Mouse (Mus musculus) hindbrain, postnatal 0 days (tissue): ENCODE measurements at regions not wholly inside any gene's neighbourhood (a gene's known extent, or its start where the extent isn't known, plus 50 kb on each side); places are given as distances from the start of the nearest gene placed in this dataset.

Experiments used
- ATAC-seq: fragments of 200-750 bp; cut with Nextera tagmentation; 2 replicates; pipeline ENCODE4 v1.8.0; 2017; ENCODE audit warnings: mild to moderate bottlenecking, moderate TSS enrichment, moderate library complexity
- DNase-seq: peaks from one replicate; pipeline ENCODE4 v3.0.0-alpha.2; 2015; ENCODE audit warnings: low spot score
- H3K27ac ChIP-seq: fragments of 300-500 bp; sonication (generic); 2 replicates; pipeline ENCODE4 v1.5.1; 2014; ENCODE audit warnings: mild to moderate bottlenecking
- H3K27me3 ChIP-seq: fragments of 300-500 bp; sonication (generic); 2 replicates; pipeline ENCODE4 v1.6.1; 2014; ENCODE audit warnings: low read length, mixed read lengths; ENCODE audit not compliant: insufficient read depth
- H3K36me3 ChIP-seq: fragments of 300-500 bp; sonication (generic); 2 replicates; pipeline ENCODE4 v1.6.1; 2014; ENCODE audit warnings: low read length, mixed read lengths; ENCODE audit not compliant: insufficient read depth
- H3K4me1 ChIP-seq: fragments of 300-500 bp; sonication (generic); 2 replicates; pipeline ENCODE4 v1.6.1; 2014; ENCODE audit warnings: antibody characterized with exemption, low read length, mixed read lengths; ENCODE audit not compliant: insufficient read depth
- H3K4me2 ChIP-seq: fragments of 300-500 bp; sonication (generic); 2 replicates; pipeline ENCODE4 v1.6.1; 2014; ENCODE audit warnings: low read depth, mild to moderate bottlenecking, low read length, moderate library complexity, mixed read lengths
- H3K4me3 ChIP-seq: fragments of 300-500 bp; sonication (generic); 2 replicates; pipeline ENCODE4 v1.5.1; 2014; ENCODE audit warnings: low read length
- H3K9ac ChIP-seq: fragments of 300-500 bp; sonication (generic); replicated peaks from 2 replicates; pipeline ENCODE4 v1.6.1; 2014; ENCODE audit warnings: mild to moderate bottlenecking, low read length, moderate library complexity, mixed read lengths
- H3K9me3 ChIP-seq: fragments of 300-500 bp; sonication (generic); 2 replicates; pipeline ENCODE4 v1.6.1; 2016; ENCODE audit warnings: low read length, mixed read lengths
- CTCF ChIP-seq: IDR thresholded peaks from 2 replicates; pipeline ENCODE4 v1.5.1; 2016; ENCODE audit warnings: antibody characterized with exemption, control low read depth, low read depth
- WGBS: fragments of 180-500 bp; shearing (Covaris S2); extraction: QIAGEN DNeasy Blood & Tissue Kit; methylation state at CpG from one replicate; pipeline ENCODE4 v1.1.7; 2014; 5-methylcytosine and 5-hydroxymethylcytosine counted together

DNA sequence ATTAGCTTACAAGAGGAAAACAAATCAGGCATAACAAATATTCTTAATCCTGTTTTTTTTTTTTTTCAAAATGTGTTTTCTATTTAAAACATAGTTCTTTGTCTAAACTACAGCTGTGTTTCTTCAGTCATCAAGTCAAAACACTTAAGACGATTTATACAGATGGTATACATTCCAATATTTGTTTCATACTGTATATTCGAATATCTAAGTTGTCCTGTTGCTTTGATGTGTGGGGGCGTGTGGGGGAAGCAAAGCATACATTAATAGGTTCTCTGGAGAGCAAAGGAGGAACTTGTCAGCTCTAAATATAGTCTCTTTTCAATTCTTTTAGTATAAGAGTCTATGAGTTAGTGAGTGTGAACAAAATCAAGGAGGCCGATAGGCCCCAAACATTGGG lies 1056.7 kb upstream of the Cdh7 start:
- DNase-seq, result no peak
- H3K9ac ChIP-seq, result no peak overlapping the region
- TF ChIP-seq CTCF, result no peak
- no peak overlapping the region for H3K4me3 ChIP-seq
- no peaks in the 10 kb centered on the region for H3K4me1 ChIP-seq
- H3K36me3 ChIP-seq, result no peaks in the 10 kb centered on the region
- no peaks in the 10 kb centered on the region for H3K9me3 ChIP-seq
- ATAC-seq, result no peak
- WGBS, result 83% methylated on average over 4 of the region's 4 CpGs
- no peaks in the 10 kb centered on the region for H3K27me3 ChIP-seq
- H3K27ac ChIP-seq, result no peak overlapping the region
- no peak overlapping the region for H3K4me2 ChIP-seq

DNA sequence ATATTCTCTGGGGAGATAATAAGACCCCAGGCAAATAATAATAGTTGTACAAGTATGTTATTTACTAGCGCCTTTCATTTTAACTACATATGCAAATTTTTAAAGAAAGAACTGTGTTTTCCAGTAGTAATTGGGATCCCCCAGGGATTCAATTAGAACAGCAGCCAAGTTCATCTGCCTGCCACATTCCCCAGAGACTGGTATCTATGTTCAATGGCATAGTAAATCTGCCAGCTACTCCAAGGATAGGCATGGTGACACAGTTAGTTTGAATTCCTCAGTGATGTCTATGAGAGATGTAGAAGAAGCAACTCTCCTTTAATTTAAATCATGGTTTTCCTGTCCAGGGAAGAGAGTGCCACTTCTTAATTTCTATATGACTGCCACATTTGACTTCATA lies 1047.9 kb upstream of the Cdh7 start:
- no peaks in the 10 kb centered on the region for H3K36me3 ChIP-seq

DNA sequence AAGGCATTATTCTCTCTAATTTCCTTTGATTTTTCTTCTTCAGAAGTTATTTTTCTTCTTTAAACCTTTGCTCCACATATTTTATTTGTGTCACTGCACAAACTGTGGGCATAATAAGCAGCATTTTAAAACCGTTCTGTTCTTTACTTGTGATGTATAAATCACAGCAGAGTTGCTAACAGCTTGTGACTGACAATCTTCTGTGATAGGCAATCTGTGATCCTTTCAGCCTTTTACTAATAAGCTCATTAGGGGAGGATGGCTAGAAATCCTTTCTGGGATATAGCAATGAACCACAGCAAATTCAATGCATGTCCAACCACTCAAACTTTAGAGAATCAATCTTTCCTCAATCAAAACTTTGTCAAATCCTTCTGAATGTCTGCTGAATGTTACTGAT lies 1007.4 kb upstream of the Cdh7 start:
- no peak for ATAC-seq
- no peaks in the 10 kb centered on the region for H3K36me3 ChIP-seq
- H3K27ac ChIP-seq, result no peak overlapping the region
- WGBS, result 53% methylated on average over 1 of the region's 1 CpGs
- H3K4me2 ChIP-seq, result no peak overlapping the region
- TF ChIP-seq CTCF, result no peak
- H3K4me1 ChIP-seq, result no peaks in the 10 kb centered on the region
- no peak overlapping the region for H3K4me3 ChIP-seq
- no peaks in the 10 kb centered on the region for H3K27me3 ChIP-seq
- H3K9ac ChIP-seq, result no peak overlapping the region
- H3K9me3 ChIP-seq, result 0 out of 2 replicates have a peak, but pooled peaks cover under 1% of the 10 kb centered on the region
- DNase-seq, result no peak

More for the DNA sequence above, 1047.9 kb upstream of the Cdh7 start:
- TF ChIP-seq CTCF, result no peak
- H3K27me3 ChIP-seq, result no peaks in the 10 kb centered on the region
- no peak overlapping the region for H3K4me3 ChIP-seq
- H3K9me3 ChIP-seq, result no peaks in the 10 kb centered on the region
- no peak overlapping the region for H3K4me2 ChIP-seq
- ATAC-seq (no peak), DNase-seq (peak; percentile 13)
- H3K4me1 ChIP-seq, result no peaks in the 10 kb centered on the region
- 43% methylated on average over 1 of the region's 1 CpGs for WGBS
- H3K27ac ChIP-seq, result no peak overlapping the region
- H3K9ac ChIP-seq, result no peak overlapping the region

DNA sequence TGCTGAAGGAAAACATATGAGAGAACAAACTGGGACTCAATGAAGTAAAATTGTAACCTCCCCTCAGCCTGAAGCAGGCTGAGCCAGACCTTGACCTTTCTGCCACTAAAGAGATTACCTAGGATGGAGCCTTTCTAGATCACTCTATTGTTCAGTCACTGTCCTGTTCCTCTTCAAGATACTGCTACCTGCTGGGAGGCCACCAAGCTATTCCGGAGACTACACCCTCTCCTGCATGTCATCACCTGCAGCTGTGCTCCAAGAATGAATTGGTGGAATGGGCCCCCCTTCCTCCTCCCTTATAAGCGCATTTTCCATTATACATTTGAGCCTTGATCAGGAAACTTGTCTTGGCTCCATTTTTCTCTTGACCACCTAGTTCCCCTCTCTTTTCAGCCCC lies 987.6 kb upstream of the Cdh7 start:
- Histone ChIP-seq H3K27ac (no peak overlapping the region), H3K4me2 (no peak overlapping the region), H3K27me3 (no peaks in the 10 kb centered on the region), H3K36me3 (no peaks in the 10 kb centered on the region), H3K4me1 (no peaks in the 10 kb centered on the region), H3K9ac (no peak overlapping the region), H3K9me3 (no peaks in the 10 kb centered on the region), H3K4me3 (no peak overlapping the region)
- ATAC-seq (no peak), DNase-seq (no peak)
- no peak for TF ChIP-seq CTCF
- 78% methylated on average over 2 of the region's 2 CpGs for WGBS
